Mouse (Mus musculus) heart, adult 2 months (tissue): ENCODE data around the gene Hpn.

Experiments
- CTCF ChIP-seq: fragments of 200-600 bp; IDR thresholded peaks from 2 replicates; pipeline ENCODE4 v1.8.1; 2022; ENCODE audit warnings: antibody characterized with exemption, mild to moderate bottlenecking, moderate library complexity
- EP300 ChIP-seq: fragments of 200-500 bp; IDR thresholded peaks from 2 replicates; pipeline ENCODE4 v1.6.1; 2011; ENCODE audit warnings: low read depth, low read length, control low read depth; ENCODE audit not compliant: insufficient read depth
- POLR2A ChIP-seq: fragments of 200-500 bp; IDR thresholded peaks from 2 replicates; pipeline ENCODE4 v1.6.1; 2011; ENCODE audit warnings: mild to moderate bottlenecking, low read depth, low read length, control low read depth; ENCODE audit not compliant: insufficient read depth

DNA sequence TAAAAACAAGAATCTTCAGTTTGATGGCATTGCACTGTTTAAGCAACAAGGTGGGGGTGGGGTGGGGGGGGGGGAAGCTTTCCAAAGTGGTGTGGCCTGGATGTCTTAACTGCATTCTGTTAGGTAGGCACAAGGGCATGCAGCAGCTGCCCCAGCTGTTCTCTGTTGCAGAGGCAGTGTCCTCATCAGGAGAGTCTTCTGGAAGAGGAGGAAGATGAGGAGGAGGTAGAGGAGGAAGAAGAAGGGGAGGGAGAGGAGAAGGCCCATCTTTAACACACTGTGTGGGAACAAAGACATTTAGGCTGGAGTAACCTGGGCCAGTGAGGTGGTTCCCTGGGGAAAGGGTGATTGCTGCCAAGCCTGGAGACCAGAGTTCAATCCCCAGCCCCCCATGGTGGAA is 33.0 kb downstream of the Hpn start:
- TF ChIP-seq POLR2A (no peak), EP300 (no peak), CTCF (no peak)
